Mouse (Mus musculus): ENCODE data around the gene Isoc2b.
"Not testable (repeated sequence)": the region's sequence is repeated elsewhere in the genome, so short reads cannot be mapped to it uniquely, and the experiment has no call there.

Isoc2b gene

GRCm38 (mm10) chr7:4865579-4866493, 4.2 kb downstream of the Isoc2b start:
- peak; percentile 95 for DNase-seq

- no peak for DNase-seq
Observed at GRCm38 (mm10) chr7:4865090-4865489, 5.0 kb downstream of the Isoc2b start.

GRCm38 (mm10) chr7:4864130-4864845, 5.8 kb downstream of the Isoc2b start:
- DNase-seq, result no peak

GRCm38 (mm10) chr7:4863541-4864080, 6.4 kb downstream of the Isoc2b start:
- no peak for DNase-seq

- no peak for DNase-seq
Observed at GRCm38 (mm10) chr7:4863041-4863440, 7.0 kb downstream of the Isoc2b start.

- DNase-seq, result not testable (repeated sequence)
Observed at GRCm38 (mm10) chr7:4860926-4861325, 9.1 kb downstream of the Isoc2b start.

GRCm38 (mm10) chr7:4859418-4859978, 10.6 kb downstream of the Isoc2b start:
- DNase-seq, result no peak

GRCm38 (mm10) chr7:4857321-4857720, 12.7 kb downstream of the Isoc2b start:
- DNase-seq, result no peak

GRCm38 (mm10) chr7:4856508-4856907, 13.6 kb downstream of the Isoc2b start:
- no peak for DNase-seq

GRCm38 (mm10) chr7:4853613-4854012, 16.4 kb downstream of the Isoc2b start:
- no peak for DNase-seq

GRCm38 (mm10) chr7:4851315-4851688, 18.8 kb downstream of the Isoc2b start:
- no peak for DNase-seq

- DNase-seq, result no peak
Observed at GRCm38 (mm10) chr7:4850621-4851314, 19.3 kb downstream of the Isoc2b start.

- no peak for DNase-seq
Observed at GRCm38 (mm10) chr7:4849372-4849771, 20.7 kb downstream of the Isoc2b start.

GRCm38 (mm10) chr7:4844917-4845309, 25.1 kb downstream of the Isoc2b start:
- peak; percentile 68 for DNase-seq

GRCm38 (mm10) chr7:4844245-4844916, 25.7 kb downstream of the Isoc2b start, which contains the start of gene Shisa7:
TSS of gene Shisa7 (minus strand) at chr7:4844696.
- no peak for DNase-seq

- DNase-seq, result peak; percentile 37
Observed at GRCm38 (mm10) chr7:4843604-4844244, 26.3 kb downstream of the Isoc2b start.

- no peak for DNase-seq
Observed at GRCm38 (mm10) chr7:4842634-4843131, 27.4 kb downstream of the Isoc2b start.

- no peak for DNase-seq
Observed at GRCm38 (mm10) chr7:4842077-4842476, 28.0 kb downstream of the Isoc2b start.

GRCm38 (mm10) chr7:4837639-4838038, 32.4 kb downstream of the Isoc2b start:
- DNase-seq, result peak; percentile 28

- peak; percentile 82 for DNase-seq
Observed at GRCm38 (mm10) chr7:4836351-4836792, 33.7 kb downstream of the Isoc2b start.

GRCm38 (mm10) chr7:4835631-4836327, 34.3 kb downstream of the Isoc2b start:
- DNase-seq, result peak; percentile 36
